Mouse (Mus musculus) retina, adult 2 months (tissue): ENCODE results near the gene Prickle1.

Experiments
- DNase-seq: peaks from one replicate; pipeline ENCODE4 v3.0.0-alpha.2; 2012; ENCODE audit warnings: low read depth, low spot score

Prickle1 gene

GRCm38 (mm10) chr15:93539415-93539814 lies 56.3 kb downstream of the Prickle1 start:
- no peak for DNase-seq

- DNase-seq = no peak
These were observed 57.0 kb downstream of the Prickle1 start for GRCm38 (mm10) chr15:93538551-93539205.

GRCm38 (mm10) chr15:93537745-93538144 lies 57.9 kb downstream of the Prickle1 start:
- no peak for DNase-seq

GRCm38 (mm10) chr15:93536191-93536590 lies 59.5 kb downstream of the Prickle1 start:
- DNase-seq = no peak

GRCm38 (mm10) chr15:93530703-93531032 lies 65.0 kb downstream of the Prickle1 start:
- DNase-seq = no peak

- no peak for DNase-seq
These were observed 65.6 kb downstream of the Prickle1 start for GRCm38 (mm10) chr15:93529831-93530702.

- DNase-seq = no peak
These were observed 70.3 kb downstream of the Prickle1 start for GRCm38 (mm10) chr15:93525305-93525917.

GRCm38 (mm10) chr15:93521787-93522180 lies 73.9 kb downstream of the Prickle1 start:
- no peak for DNase-seq

- no peak for DNase-seq
These were observed 74.5 kb downstream of the Prickle1 start for GRCm38 (mm10) chr15:93521088-93521786.

- DNase-seq = peak; percentile 62
These were observed 75.6 kb downstream of the Prickle1 start for GRCm38 (mm10) chr15:93519836-93520826.

- DNase-seq = peak; percentile 63
These were observed 76.5 kb downstream of the Prickle1 start for GRCm38 (mm10) chr15:93518941-93519835.

- no peak for DNase-seq
These were observed 77.4 kb downstream of the Prickle1 start for GRCm38 (mm10) chr15:93518143-93518902.

GRCm38 (mm10) chr15:93517022-93517565 lies 78.6 kb downstream of the Prickle1 start:
- DNase-seq = no peak

GRCm38 (mm10) chr15:93515316-93515715 lies 80.4 kb downstream of the Prickle1 start:
- no peak for DNase-seq

- DNase-seq = no peak
These were observed 81.8 kb downstream of the Prickle1 start for GRCm38 (mm10) chr15:93513939-93514341.

GRCm38 (mm10) chr15:93512437-93512836 lies 83.3 kb downstream of the Prickle1 start:
- no peak for DNase-seq

- DNase-seq = no peak
These were observed 84.9 kb downstream of the Prickle1 start for GRCm38 (mm10) chr15:93510690-93511336.

GRCm38 (mm10) chr15:93504808-93505207 lies 90.9 kb downstream of the Prickle1 start:
- no peak for DNase-seq
